Mouse (Mus musculus) MEL (cell line): ENCODE results near the gene S100a6.

Experiments used
- CTCF ChIP-seq, 3 experiments: IDR thresholded peaks in 2 of 3; conservative IDR thresholded peaks in 1 of 3; 2 replicates each; pipeline ENCODE4 v1.5.1; 2011 to 2012; ENCODE audit warnings: low read length in 3 of 3, low read depth in 2 of 3, mild to moderate bottlenecking in 2 of 3, improper control_type of control experiment in 1 of 3, inconsistent platforms in 1 of 3, mixed read lengths in 1 of 3, moderate library complexity in 1 of 3; ENCODE audit not compliant: control insufficient read depth in 1 of 3, insufficient read depth in 1 of 3, poor library complexity in 1 of 3, severe bottlenecking in 1 of 3
- JUND ChIP-seq: IDR thresholded peaks from 2 replicates; pipeline ENCODE4 v1.6.1; 2011; ENCODE audit warnings: low read depth, mild to moderate bottlenecking, improper control_type of control experiment, low read length
- TAL1 ChIP-seq: IDR thresholded peaks from 2 replicates; pipeline ENCODE4 v1.6.1; 2012; ENCODE audit warnings: mild to moderate bottlenecking, inconsistent platforms, low read length, moderate library complexity, mixed read lengths
- TBP ChIP-seq: IDR thresholded peaks from 2 replicates; pipeline ENCODE4 v1.8.0; 2011; ENCODE audit warnings: low read depth, low read length, improper control_type of control experiment
- ZC3H11A ChIP-seq: IDR thresholded peaks from 2 replicates; pipeline ENCODE4 v1.6.1; 2012; ENCODE audit warnings: low read depth, mild to moderate bottlenecking, inconsistent platforms, low read length, improper control_type of control experiment
- ZMIZ1 ChIP-seq: IDR thresholded peaks from 2 replicates; pipeline ENCODE4 v1.6.1; 2012; ENCODE audit warnings: low read depth, mild to moderate bottlenecking, inconsistent platforms, low read length, improper control_type of control experiment, moderate library complexity

DNA sequence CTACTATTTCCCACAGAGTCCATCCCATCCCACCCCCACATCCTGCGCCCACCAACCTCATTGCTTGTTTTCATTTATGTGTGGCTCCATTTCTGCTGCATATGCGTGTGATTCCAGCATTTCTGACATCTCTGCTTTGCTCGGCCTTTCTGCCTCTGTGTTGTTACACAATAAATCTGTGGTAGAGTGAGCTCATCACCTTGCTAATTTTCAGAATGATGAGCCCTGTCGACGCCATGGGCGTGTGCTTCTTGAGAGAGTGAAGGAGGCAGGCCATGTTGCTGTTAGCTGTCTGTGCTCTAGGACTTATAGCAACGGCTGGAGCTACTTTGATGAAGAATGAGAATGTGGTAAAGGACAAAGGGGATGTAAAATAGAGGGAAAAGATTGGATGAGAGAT is 28.3 kb downstream of the S100a6 start:
- TF ChIP-seq CTCF (IDR thresholded peaks at IDR 0.05 in 2 of 3, conservative IDR thresholded peaks at IDR 0.05 in 1 of 3; ENCODE audit: control insufficient read depth in 1 of 3, insufficient read depth in 1 of 3, low read depth in 2 of 3, low read length in 3 of 3, poor library complexity in 1 of 3, severe bottlenecking in 1 of 3) (no peak), TBP (no peak), JUND (no peak), ZC3H11A (no peak), TAL1 (no peak), ZMIZ1 (no peak)
